Mouse (Mus musculus): Measurements from ENCODE around the gene Tlx2. TPM values are rescaled to one million over a fixed set of nuclear protein-coding genes. Genes with fewer than 3 reads are reported as not detected.

Gene Tlx2
- not detected in 2 replicates for polyA plus RNA-seq (2012)

DNA sequence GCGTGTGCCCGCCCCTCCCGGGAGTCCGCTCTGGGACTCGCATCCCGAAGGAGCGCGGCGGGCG lies at the start of gene Tlx2:
Gene Tlx2 (minus strand): TSS at position 47 of the 64 bp plus-strand sequence.

DNA sequence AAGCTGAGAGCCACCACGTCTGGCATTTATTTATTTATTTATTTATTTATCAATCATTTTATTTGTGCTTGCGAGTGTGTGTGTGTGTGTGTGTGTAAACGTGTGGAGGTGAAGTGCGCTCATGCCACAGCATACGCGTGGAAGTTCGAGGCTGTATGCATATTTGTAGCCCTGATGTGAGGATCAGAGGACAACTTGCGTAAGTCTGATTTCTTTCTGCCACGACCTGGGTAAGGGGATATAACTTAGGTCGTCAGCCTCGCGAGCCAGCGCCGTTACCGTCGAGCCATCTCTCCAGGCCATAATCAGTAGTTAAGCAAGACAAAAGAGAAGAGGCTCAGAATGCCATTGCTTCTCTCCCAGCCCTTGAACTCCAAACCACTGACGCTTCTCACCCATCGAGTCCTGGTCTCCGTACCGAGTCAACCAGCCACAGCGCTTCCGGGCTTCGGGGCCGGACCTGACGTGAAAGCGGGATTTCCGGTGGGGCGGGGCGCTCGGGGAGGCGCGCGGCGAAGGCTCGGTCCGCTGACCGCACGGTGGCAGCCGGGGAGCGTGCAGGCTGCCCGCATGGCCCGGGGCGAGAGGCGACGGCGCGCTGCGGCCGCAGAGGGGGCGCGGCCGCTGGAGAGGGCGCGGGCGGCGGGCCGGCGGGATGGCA lies 45.0 kb upstream of the Tlx2 start, which contains the start of gene Mogs:
Gene Mogs (plus strand): TSS at position 486 of the 661 bp plus-strand sequence.

DNA sequence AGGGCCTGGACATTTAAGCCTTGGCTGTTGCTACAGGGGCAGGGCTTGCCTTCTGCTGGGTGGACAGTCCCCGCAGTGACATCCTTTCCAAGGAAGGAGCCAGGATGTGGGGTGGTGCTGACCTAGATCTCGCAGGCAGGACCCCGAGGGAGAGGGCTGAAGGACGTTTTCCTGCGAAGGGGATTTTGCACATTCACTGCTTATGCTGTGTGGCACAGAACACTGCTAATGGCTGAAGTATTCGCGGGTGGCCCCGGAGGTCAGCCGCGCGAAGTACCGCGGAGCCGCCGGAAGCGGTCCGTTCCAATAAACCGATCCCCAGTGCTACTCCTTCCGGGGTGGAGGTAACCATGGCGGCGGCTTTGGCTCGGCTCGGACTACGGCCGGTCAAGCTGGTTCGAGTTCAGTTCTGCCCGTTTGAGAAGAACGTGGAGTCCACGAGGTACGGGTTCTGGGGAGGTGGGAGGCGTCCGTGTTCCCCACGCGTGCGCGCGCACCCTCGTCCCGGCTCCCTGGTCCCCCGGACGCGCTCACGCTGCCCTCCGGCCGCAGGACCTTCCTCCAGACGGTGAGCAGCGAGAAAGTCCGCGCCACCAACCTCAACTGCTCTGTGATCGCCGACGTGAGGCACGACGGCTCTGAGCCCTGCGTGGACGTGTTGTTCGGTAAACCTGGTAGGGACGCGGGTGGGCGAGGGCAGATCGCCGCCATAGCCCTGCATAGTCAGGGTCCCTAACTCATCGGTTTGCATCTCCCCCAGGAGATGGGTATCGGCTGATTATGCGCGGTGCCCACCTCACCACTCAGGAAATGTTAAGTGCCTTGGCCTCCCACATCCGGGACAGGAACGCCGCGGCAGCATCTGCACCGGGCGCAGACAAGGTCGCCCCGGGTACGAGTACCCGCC lies 38.9 kb upstream of the Tlx2 start, which contains the start of gene Mrpl53:
Gene Mrpl53 (plus strand): TSS at position 279 of the 907 bp plus-strand sequence.

DNA sequence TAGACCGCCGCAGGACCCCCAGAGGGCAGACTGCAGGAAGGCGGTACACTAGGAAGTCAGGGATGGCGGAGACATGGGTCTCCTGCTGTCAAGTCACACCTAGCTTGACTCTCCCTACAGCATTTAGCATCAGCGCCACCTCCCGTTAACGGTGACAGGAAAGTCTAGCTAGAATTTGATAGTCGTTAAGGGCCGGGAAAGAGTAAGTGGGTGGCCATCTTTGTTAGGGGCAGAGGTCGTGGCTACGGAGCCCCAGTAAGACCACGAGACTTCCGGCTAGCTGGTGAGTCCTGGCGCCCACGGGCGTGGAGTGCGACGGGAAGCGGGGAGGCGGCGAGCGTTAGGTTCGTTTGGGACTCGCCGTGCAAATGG lies 31.2 kb upstream of the Tlx2 start, which contains the start of the genes Ccdc142 and Gm42688:
Gene Ccdc142 (plus strand): TSS at position 286 of the 372 bp plus-strand sequence.
Gene Gm42688 (plus strand): TSS at position 302 of the 372 bp plus-strand sequence.

DNA sequence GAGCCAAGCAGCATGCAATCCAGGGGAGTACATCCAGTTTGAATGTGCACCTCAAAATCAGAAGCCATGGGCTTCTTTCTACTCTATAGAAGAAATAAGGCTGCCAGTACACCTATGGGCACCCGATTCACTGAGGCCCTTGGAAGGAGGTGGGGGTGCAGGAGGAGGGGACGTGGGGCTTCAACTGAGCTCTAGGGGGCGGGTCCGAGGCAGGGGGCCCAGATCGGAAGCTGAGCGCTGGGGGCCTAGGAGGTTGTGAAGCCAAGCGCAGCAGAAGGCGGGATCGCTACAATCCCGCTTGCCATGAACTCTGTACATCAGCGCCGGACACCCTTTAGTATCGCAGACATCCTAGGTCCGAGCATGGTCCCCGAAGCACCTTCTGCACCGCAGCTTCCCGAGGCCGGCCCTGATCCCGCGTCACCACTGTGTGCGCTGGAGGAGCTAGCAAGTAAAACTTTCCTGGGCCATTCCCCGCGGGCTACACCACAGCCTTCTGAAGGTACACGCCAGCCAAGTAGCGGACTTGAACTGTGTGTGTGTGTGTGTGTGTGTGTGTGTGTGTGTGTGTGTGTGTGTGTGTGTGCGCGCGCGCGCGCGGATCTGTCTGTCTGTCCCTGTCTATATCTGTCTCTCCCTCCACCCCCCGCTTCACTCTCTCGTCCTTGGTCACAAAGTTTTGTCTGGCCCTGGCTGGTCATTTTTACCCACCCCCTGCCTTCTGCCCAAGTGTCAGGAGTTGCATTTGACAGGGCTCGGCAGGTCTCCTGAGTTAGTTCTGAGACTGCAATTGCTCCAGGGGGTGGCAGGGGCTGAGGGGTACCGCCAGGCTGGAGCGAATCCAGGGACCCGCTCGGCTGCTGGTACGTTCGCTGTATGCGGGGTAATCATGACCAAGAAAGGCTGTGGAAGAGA lies 16.3 kb upstream of the Tlx2 start, which contains the start of gene Lbx2:
Gene Lbx2 (plus strand): TSS at position 247 of the 915 bp plus-strand sequence.

DNA sequence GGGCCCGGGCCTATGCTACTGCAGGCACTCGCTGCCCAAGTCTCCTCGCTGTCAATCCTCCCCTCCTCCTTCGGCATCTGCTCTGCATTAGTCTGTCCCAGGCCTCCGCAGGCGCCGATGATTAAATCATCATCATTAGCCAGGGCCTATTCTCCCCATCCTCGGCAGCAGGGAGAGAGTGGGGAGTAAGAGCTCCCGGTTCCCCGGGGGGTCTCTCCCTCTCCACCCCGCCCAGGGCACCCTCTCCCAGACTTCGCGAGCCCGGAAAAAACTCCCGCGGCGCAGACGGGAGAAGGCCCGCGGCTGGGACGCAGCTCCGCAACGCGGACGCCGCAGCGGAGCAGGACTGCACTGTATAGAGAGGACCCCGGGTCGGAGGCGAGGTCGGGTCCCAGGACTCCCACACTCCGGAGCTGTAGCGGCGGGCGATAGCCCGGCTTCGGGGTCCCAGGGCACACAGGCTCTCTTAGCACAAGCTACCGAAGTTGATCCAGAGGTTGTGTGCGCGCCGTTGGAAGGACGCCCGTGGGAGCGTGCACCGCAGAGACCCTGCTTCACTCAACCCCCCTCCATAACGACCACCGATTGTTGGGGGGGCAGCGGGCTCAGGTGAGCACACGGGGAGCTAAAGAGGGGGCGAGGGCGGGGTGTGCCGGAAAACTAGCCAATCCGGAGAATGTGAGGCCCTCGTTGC lies 7.7 kb upstream of the Tlx2 start, which contains the start of gene Pcgf1:
Gene Pcgf1 (plus strand): TSS at position 240 of the 694 bp plus-strand sequence.

DNA sequence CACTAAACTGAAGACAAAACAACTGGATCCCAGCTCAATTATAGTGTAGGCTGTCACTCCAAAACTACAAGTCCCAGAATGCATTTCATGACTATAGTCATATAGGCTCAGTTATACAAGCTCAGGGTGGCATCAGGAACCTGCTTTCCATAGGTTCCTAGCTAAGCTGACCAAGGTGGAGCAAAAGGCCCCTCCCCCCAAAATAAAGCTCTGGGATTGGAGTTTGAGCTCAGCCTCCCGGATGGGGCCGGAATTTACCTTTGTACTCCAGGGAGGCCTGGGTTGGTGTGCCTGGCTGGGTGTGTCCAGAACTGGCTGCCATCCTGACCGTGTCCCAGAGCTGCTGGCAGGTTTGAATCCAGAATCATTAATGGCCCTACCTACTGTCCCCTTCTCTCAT lies 12.3 kb downstream of the Tlx2 start, which contains the start of gene Dqx1:
Gene Dqx1 (plus strand): TSS at position 55 of the 400 bp plus-strand sequence.

DNA sequence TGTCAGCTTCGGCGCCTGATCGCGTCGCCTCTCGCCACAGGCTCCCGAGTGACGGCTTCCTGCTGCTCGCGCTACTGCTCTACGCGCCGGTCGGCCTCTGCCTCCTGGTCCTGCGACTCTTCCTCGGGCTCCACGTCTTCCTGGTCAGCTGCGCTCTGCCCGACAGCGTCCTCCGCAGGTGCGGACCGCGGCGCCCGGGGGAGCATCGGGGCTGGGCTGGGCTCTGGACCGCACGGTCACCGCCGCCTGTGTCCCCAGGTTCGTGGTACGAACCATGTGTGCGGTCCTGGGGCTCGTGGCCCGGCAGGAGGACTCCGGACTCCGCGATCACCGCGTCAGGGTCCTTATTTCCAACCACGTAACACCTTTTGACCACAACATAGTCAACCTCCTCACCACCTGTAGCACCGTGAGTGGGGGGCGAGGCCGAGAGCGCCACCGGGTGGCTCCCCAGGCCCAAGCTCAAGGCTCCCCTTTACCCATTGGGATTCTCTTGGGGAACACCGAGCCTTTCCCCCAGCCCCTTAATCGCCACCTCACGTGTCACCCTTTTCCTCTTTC lies 15.1 kb downstream of the Tlx2 start, which contains the start of gene Htra2:
Gene Htra2 (minus strand): TSS at position 403 of the 561 bp plus-strand sequence.

DNA sequence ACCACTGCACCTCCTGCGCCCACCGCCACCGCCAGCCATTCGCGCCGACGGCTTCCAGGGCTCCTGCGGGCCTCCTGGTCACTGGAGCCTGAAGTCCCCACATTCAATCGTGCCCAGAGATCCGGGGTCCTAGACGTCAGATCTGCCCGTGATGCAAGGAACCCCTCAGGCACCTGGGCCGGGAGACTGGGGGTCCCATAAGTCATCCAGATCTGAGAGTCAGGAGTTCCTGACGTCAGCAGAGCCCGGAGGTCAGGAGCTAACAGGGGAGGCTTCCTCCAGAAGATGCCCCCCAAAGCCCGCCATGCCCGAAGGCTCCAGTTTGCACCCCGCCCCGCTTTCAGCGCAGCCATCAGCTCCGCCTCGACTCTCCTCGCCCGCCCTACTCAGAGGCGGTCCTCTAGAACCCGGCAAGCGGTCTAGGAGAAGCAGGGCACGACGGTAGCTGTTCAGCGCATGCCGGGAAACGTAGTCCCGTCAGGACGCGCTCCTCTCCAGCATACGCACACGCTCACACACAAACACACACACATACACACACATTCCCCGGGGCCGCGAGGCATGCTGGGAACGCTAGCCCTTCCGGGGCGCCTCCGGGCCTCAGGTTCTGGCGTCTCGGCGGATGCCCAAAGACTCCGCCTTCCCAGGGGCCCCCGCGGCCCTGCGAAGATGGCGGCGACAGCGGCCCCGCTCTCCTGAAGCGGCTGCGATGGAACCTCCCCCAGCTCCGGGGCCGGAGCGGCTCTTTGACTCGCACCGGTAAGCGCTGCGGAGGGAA lies 15.8 kb downstream of the Tlx2 start, which contains the start of gene Aup1:
Gene Aup1 (plus strand): TSS at position 448 of the 778 bp plus-strand sequence.

DNA sequence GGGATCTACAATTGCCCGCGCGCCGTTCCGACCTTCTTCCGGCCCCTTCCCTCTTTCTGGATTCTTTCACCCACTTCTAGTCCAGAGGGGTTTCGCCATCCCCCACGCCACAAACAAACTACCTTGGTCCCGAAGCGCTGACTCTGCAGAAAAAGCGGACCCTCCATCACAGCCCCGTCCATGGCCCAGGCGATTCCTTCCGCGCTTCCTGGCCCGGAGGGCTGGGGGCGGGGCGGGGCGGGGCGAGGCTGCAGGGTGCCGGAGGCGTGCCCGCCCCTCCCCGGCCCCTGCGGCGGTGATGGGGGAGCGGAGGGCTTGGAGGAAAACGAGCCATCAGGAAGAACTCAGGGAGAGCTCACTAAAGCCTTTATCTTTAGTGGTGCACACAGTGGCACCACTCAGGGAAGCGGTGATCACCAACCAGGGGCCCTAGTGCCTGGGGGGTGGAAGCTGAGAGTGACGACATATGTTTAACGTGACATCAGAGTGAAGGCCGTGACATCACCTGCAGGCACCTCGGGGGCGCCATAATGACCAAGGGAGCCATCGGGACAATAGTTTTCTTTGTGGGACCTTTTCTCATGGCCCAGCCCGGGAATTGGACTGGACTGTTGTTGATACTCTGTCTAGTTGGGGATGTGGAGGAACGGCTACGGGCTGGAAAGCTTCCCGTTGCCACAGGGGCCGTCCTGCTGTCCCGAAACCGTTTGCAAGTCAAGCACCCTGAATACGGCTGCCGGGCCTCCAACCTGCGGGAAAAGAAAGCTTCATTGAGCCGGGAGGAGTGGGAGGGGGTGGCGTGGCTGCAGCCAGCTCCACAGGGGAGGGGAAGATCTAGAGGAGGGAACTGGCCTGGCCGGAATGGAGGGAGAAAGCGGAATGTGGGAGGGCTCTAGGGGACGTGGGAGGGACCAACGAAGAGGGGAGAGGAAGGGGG lies 36.6 kb downstream of the Tlx2 start, which contains the start of the genes Dok1 and Loxl3:
Gene Dok1 (minus strand): TSS at position 223 of the 937 bp plus-strand sequence.
Gene Loxl3 (plus strand): TSS at position 925 of the 937 bp plus-strand sequence.

Other genes starting within 250 kb of the Tlx2 start
- gene Sema4f, start 130.5 kb downstream of the Tlx2 start, polyA plus RNA-seq (2012), result 0.47 and 0.49 TPM in 2 replicates
- gene M1ap, start 123.4 kb downstream of the Tlx2 start, polyA plus RNA-seq (2012), result 4.4 and 6.4 TPM in 2 replicates
- 83.5 and 86.6 TPM in 2 replicates for gene Dok1, start 36.8 kb downstream of the Tlx2 start, polyA plus RNA-seq (2012)
- 0.40 and 0.58 TPM in 2 replicates for gene Loxl3, start 36.1 kb downstream of the Tlx2 start, polyA plus RNA-seq (2012)
- gene Aup1, start 15.8 kb downstream of the Tlx2 start, polyA plus RNA-seq (2012), result 985 and 1,115 TPM in 2 replicates
- 96.6 and 98.0 TPM in 2 replicates for gene Htra2, start 15.0 kb downstream of the Tlx2 start, polyA plus RNA-seq (2012)
- 0.50 and 0.96 TPM in 2 replicates for gene Dqx1, start 12.4 kb downstream of the Tlx2 start, polyA plus RNA-seq (2012)
- 8.0 and 8.6 TPM in 2 replicates for gene Pcgf1, start 7.6 kb upstream of the Tlx2 start, polyA plus RNA-seq (2012)
- 0.29 and 0.54 TPM in 2 replicates for gene Lbx2, start 16.1 kb upstream of the Tlx2 start, polyA plus RNA-seq (2012)
- 7.9 and 8.7 TPM in 2 replicates for gene Ccdc142, start 31.3 kb upstream of the Tlx2 start, polyA plus RNA-seq (2012)
- 4.3 and 4.9 TPM in 2 replicates for gene Gm42688, start 31.3 kb upstream of the Tlx2 start, polyA plus RNA-seq (2012)
- 37.3 and 44.4 TPM in 2 replicates for gene Mrpl53, start 38.7 kb upstream of the Tlx2 start, polyA plus RNA-seq (2012)
- gene Mogs, start 45.2 kb upstream of the Tlx2 start, polyA plus RNA-seq (2012), result 188 and 205 TPM in 2 replicates
- 60.5 and 62.6 TPM in 2 replicates for gene Wbp1, start 51.3 kb upstream of the Tlx2 start, polyA plus RNA-seq (2012)
- gene Ino80b, start 55.1 kb upstream of the Tlx2 start, polyA plus RNA-seq (2012), result 241 and 250 TPM in 2 replicates
- 16.5 and 24.1 TPM in 2 replicates for gene Rtkn, start 65.2 kb upstream of the Tlx2 start, polyA plus RNA-seq (2012)
- 0.34 TPM in 1 of 2 replicates, not detected in the other for gene Wdr54, start 86.1 kb upstream of the Tlx2 start, polyA plus RNA-seq (2012)
- gene 1700003E16Rik, start 86.1 kb upstream of the Tlx2 start, polyA plus RNA-seq (2012), result 0.07 and 0.10 TPM in 2 replicates
- gene Dctn1, start 95.6 kb upstream of the Tlx2 start, polyA plus RNA-seq (2012), result 242 and 327 TPM in 2 replicates
- 0.46 and 0.62 TPM in 2 replicates for gene Slc4a5, start 149.5 kb upstream of the Tlx2 start, polyA plus RNA-seq (2012)

Data from megakaryocyte-erythroid progenitor cell, adult 5 weeks (primary cell).